Mouse (Mus musculus): ENCODE data around the gene Tmem45b.
"Not testable (repeated sequence)": the region's sequence is repeated elsewhere in the genome, so short reads cannot be mapped to it uniquely, and the experiment has no call there.

Tmem45b gene

GRCm38 (mm10) chr9:31463692-31464474 is at the start of gene Tmem45b:
Gene Tmem45b (minus strand): TSS chr9:31464462.
- no peak for ATAC-seq (ENCODE audit: insufficient number of reproducible peaks, low FRiP score, low TSS enrichment)

- no peak for ATAC-seq (ENCODE audit: insufficient number of reproducible peaks, low FRiP score, low TSS enrichment)
Observed at GRCm38 (mm10) chr9:31508189-31508588, 43.9 kb upstream of the Tmem45b start.

DNA sequence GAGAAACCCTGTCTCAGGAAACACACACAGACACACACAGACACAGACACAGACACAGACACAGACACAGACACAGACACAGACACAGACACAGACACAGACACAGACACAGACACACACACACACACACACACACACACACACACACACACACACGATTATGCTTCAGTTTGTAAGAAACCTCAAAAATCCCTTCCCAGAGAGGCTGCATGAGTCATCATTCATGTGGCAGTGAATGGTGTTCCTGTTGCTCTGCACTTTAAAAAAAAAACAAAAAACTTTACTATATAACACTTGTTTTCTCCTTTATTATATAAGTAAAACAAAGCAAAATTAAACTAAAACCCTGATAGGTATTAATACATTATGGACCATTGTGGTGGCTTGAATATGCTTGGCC is 37.0 kb upstream of the Tmem45b start:
- not testable (repeated sequence) for ATAC-seq (ENCODE audit: insufficient number of reproducible peaks, low FRiP score, low TSS enrichment)

DNA sequence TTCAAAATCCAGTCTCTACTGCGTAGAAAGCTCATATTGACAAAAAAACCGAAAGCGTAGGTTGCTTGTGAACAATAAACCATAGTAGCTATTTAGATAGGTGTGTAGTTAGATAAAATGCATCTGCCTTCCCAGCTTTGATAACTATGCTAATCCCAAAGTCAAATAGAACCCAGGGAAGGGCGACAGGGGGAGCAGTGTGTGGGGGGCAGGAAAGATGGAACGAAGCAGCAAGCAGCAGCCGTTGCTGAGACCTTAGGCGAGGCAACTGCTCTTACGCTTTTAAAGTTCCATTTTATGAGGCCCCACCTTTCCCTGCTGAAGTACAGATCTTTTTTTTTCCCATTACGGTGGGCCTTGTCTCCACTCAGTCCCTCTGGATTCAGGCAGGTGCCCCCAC is 1.1 kb downstream of the Tmem45b start:
- ATAC-seq (ENCODE audit: insufficient number of reproducible peaks, low FRiP score, low TSS enrichment), result no peak

DNA sequence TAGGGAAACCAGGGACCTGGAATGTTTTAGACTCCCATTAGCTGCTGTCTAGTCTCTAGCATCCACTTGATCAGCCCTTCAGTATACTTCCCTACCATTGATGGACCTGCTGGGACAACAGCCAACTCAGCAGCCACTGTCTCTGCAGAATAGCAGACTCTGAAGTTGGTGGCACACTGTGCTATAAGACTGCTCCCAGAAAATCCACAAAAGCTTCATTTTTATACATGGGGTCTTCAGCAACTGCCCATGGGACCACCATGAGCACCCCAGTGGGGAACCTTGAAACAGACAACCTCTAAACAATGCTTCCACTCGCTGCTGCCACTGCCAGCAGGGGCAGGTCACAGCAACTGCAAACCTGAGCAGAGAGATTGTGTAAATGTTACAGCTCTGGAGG is 9.9 kb downstream of the Tmem45b start:
- ATAC-seq (ENCODE audit: insufficient number of reproducible peaks, low FRiP score, low TSS enrichment), result no peak

DNA sequence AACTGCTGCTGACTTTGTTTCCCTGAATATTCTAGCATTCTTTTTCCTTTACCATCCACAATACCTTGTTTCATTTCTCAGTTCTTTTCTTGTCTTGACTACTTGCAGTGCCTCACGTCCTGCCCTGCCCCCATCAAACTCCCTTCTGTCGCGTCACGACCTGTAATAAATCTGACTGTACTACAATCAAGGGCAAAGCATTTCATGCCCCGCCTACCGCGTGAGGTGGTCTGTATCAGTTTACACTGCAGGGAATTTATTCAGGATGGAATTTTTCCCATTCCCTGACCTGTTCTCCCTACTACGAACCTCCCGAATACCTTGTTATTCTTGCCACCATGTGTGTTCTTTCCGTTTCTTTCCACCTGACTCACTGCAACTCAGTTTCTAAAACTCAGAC is 12.1 kb downstream of the Tmem45b start:
- no peak for ATAC-seq (ENCODE audit: insufficient number of reproducible peaks, low FRiP score, low TSS enrichment)

GRCm38 (mm10) chr9:31449145-31449772 is 15.0 kb downstream of the Tmem45b start:
- ATAC-seq (ENCODE audit: insufficient number of reproducible peaks, low FRiP score, low TSS enrichment), result no peak

DNA sequence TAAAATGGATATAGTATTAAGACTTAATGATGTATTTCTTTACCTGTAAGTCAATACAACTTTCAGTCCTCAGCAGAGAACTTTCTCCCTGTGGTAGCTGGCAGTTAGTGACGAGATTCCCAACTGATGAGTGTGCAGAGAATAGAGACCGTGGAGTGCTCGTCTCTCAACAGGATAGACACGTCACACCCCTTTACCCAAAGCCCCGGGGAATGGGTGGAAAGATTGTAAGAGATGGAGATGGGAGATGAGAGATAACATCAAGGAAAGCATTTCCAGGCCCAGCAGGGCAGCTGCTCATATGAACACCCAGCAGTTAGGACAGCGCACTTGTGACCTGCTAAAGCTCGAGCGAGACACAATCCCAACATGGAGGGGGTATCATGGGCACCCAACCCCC is 20.0 kb downstream of the Tmem45b start:
- ATAC-seq (ENCODE audit: insufficient number of reproducible peaks, low FRiP score, low TSS enrichment), result no peak

DNA sequence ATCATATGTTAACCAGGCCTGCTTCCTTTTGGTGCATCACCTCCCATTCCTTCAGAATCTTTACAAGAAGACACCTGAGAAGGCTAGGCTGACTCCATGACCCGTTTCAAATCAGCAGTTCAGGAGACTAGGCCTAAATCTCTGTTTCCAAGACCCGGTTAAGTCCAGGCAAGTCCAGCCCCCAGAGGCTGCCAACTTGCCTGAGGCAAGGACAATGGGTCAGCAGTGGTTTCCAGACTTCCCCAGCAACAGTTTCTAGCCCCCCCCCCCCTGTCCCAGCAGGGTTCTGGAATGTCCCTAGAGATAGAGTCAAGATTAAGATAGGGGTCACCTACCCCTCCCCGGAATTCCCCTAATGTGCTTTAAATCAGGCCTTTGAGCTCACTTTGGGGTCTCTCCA is 22.8 kb downstream of the Tmem45b start:
- ATAC-seq (ENCODE audit: insufficient number of reproducible peaks, low FRiP score, low TSS enrichment), result no peak

DNA sequence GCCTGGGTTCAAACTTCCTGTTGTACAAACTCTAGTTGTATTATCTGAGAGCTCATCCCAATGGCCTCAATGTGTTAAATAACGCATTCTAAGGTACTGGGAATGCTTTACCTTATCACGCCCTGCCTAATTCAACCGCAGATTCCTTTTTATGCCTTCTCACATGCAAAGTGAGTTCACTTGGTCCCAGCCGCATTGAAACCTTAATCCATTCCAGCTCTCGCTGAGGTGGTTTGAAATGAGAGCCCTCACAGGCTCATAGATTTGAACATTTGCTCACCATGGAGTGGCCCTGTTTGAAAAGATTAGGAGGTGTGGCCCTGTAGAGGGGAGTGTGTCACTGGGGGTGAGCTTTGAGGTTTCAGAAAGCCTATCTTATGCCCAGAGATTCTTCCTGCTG is 23.9 kb downstream of the Tmem45b start:
- ATAC-seq (ENCODE audit: insufficient number of reproducible peaks, low FRiP score, low TSS enrichment), result no peak

DNA sequence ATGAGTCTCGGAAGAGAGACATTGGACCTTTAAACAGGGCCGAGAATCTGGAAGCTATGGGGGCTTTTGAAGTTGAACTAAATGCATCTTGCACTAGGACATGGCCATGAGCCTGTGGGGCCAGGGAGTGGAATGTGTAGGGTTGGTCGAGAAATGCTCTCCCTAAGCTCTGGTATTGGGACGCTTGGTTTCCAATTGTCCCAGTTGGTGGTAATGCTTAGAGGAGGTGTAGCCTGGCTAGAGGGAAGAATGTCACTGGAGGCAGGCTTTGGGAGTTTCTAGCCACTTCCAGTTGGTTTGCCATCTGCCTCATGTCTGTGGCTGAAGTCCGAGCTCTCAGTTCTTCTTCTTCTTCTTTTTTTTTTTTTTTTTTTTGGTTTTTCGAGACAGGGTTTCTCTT is 24.9 kb downstream of the Tmem45b start:
- ATAC-seq (ENCODE audit: insufficient number of reproducible peaks, low FRiP score, low TSS enrichment), result no peak

DNA sequence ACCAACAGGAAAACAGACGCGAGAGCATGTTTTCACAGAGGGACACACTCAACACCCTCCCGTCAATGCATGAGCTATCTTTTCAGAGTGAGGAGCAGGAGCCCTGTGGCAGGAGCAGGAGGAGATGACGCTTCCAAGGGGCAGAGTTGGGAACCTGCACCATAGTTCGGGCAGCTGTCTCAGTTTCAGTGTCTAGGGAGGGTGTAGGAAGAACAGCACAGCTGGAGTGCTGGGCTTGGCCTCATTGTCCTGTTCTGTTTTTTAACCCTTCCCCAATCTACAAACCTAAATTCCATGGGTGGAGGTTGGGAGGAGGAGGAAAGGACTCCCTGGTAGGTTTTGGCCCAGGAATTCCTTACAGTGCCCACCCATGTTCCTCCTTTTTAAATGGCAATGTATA is 25.4 kb downstream of the Tmem45b start:
- ATAC-seq (ENCODE audit: insufficient number of reproducible peaks, low FRiP score, low TSS enrichment), result no peak

DNA sequence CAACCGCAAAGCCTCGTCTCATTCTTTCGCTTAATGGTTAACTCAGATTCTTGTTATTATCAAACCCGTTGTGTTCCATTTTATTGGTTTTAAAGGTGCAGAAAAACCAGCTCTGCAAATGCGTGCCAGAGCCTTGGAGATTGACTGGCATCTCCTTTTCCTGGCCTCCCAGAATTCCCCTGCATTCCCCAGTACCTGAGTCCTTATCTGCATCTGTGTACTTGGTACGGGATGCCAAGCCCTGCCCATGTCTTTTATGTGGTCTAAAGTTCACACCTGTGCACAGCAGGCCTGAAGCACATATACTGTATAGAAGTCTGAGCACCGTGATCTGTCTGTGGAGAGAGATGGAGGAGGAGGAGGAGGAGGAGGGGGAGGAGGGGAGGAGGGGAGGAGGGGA is 26.4 kb downstream of the Tmem45b start:
- ATAC-seq (ENCODE audit: insufficient number of reproducible peaks, low FRiP score, low TSS enrichment), result no peak

DNA sequence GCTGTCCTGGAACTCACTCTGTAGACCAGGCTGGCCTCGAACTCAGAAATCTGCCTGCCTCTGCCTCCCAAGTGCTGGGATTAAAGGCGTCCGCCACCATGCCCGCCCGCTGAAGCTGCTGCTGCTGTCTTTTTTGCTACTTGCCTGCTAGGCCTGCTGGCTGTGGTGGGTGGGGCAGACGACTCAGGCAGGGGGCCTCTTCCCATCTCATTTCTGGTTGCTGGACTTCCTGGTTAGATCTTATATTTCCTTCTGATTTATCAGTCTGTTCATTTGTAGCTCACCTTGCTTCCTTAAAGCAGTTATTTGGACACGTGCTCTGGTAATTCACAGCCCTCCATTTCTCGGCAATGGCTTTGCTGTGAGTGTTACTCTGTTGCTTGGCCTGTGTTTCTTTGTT is 28.8 kb downstream of the Tmem45b start:
- ATAC-seq (ENCODE audit: insufficient number of reproducible peaks, low FRiP score, low TSS enrichment), result no peak

GRCm38 (mm10) chr9:31433431-31433830 is 30.8 kb downstream of the Tmem45b start:
- no peak for ATAC-seq (ENCODE audit: insufficient number of reproducible peaks, low FRiP score, low TSS enrichment)

GRCm38 (mm10) chr9:31432336-31432975 is 31.8 kb downstream of the Tmem45b start:
- no peak for ATAC-seq (ENCODE audit: insufficient number of reproducible peaks, low FRiP score, low TSS enrichment)

DNA sequence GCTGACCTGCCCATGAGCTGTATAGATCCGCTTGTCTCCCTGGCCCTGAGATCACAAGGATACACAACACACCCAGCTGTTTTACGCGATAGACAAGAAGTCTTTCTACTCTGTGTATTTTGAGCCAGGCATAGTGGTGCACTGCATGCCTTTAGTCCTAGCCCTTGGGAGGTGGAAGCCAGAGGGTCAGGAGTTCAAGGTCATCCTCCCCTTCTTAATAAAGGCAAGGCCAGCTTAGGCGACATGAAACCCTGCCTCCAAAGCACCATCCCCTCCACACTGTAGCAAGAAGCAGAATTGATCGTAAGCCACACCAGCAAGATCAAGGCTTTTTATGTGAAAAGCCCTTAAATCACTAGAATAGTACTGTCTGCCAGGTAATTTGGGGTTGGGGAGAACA is 32.5 kb downstream of the Tmem45b start:
- ATAC-seq (ENCODE audit: insufficient number of reproducible peaks, low FRiP score, low TSS enrichment), result no peak

- ATAC-seq (ENCODE audit: insufficient number of reproducible peaks, low FRiP score, low TSS enrichment), result no peak
Observed at GRCm38 (mm10) chr9:31430011-31430410, 34.3 kb downstream of the Tmem45b start.

- no peak for ATAC-seq (ENCODE audit: insufficient number of reproducible peaks, low FRiP score, low TSS enrichment)
Observed at GRCm38 (mm10) chr9:31428971-31429370, 35.3 kb downstream of the Tmem45b start.

DNA sequence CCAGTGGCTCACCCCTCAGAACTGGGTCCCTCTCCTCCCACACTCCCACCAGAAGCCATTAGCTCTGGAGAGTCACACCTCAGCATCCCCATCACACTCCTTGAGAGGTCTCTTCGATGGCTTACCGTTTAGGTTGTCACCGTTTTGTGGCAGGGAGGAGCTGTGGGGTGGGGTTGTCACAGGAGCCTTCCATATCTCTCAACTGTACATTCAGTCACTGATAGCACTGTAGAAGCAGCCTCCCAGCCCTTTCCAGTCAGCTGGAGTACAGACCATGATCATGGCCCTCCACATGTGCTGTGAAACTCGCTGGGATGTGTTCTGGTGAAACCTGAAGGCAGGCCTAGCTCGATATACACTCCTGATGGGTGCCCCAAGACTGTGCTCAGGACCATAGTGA is 42.1 kb downstream of the Tmem45b start:
- no peak for ATAC-seq (ENCODE audit: insufficient number of reproducible peaks, low FRiP score, low TSS enrichment)

GRCm38 (mm10) chr9:31418821-31419220 is 45.4 kb downstream of the Tmem45b start:
- ATAC-seq (ENCODE audit: insufficient number of reproducible peaks, low FRiP score, low TSS enrichment), result no peak

- ATAC-seq (ENCODE audit: insufficient number of reproducible peaks, low FRiP score, low TSS enrichment), result no peak
Observed at GRCm38 (mm10) chr9:31412165-31412564, 52.1 kb downstream of the Tmem45b start.
